Comparison of ENCODE assay signal across 7 mouse cellular contexts in genomic region chr4:131763911-131764310, GRCm38 (mm10).
"Had no signal": no experiment of that assay in that cellular context is flagged by ENCODE, and none has a peak within 500 bp of the region (broad histone marks: within the 10 kb centered on the region; RNA-seq: fewer than 3 reads in every experiment).

No protein-coding gene starts in this region.

- ATAC-seq: intestine, embryonic 16.5 days; liver, embryonic 12.5 days; midbrain, embryonic 13.5 days had no signal

- DNase-seq: kidney, postnatal 14 days; lung, embryonic 14.5 days; spleen, adult 18-20 months; thymus, adult 2 months had no signal
